Comparison of ENCODE assay signal across 19 mouse cellular contexts in the genomic region with DNA sequence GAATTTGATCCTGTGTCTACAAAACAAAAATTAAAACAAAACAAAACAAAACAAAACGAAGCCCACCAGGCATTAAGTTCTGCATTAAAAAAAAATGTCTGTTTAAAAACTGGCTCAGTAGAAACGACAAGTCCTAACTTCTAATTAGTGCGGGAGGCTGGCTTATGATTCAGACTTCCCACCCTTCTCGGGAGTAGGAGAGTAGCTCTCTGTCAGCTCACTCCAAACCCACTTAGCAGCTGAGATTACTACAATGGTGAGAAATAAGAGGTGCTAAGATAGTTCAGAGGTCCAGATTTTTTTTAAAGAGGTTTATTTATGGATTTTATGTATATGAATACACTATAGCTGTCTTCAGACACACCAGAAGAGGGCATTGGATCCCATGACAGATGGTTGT.
DNase-seq lines count a peak whose midpoint lies in the region; ATAC-seq and TF ChIP-seq lines count a peak whose summit lies in the region.
"Had no signal": no experiment of that assay in that cellular context is flagged by ENCODE, and none has a peak within 500 bp of the region (broad histone marks: within the 10 kb centered on the region; RNA-seq: fewer than 3 reads in every experiment).

No protein-coding gene starts in this region.

- TF ChIP-seq CTCF in olfactory bulb, adult 2 months (IDR thresholded peaks at IDR 0.05; ENCODE audit: insufficient read depth, low read depth, low read length) = no peak

- H3K4me1 ChIP-seq in olfactory bulb, adult 2 months (ENCODE audit: control insufficient read depth, insufficient read depth, low read length) = no peaks in the 10 kb centered on the region
- H3K4me1 ChIP-seq: embryonic facial prominence, embryonic 10.5 days; embryonic facial prominence, embryonic 12.5 days; forebrain, embryonic 13.5 days; forebrain, embryonic 15.5 days had no signal

- no peak for TF ChIP-seq POLR2A in olfactory bulb, adult 2 months (IDR thresholded peaks at IDR 0.05; ENCODE audit: insufficient read depth, low read depth, low read length)

- no peak overlapping the region for H3K4me3 ChIP-seq in olfactory bulb, adult 2 months (ENCODE audit: insufficient read depth, low read depth, low read length)
- H3K4me3 ChIP-seq: embryonic facial prominence, embryonic 10.5 days; embryonic facial prominence, embryonic 12.5 days; forebrain, embryonic 13.5 days; forebrain, embryonic 15.5 days had no signal

- peak overlapping the region; percentile 51; the same call in 1 of the 2 replicates for H3K27ac ChIP-seq in olfactory bulb, adult 2 months (ENCODE audit: insufficient read depth, low read depth, low read length)
- H3K27ac ChIP-seq: embryonic facial prominence, embryonic 10.5 days; embryonic facial prominence, embryonic 12.5 days; forebrain, embryonic 13.5 days; forebrain, embryonic 15.5 days had no signal

- 22% methylated on average over 4 of the region's 4 CpGs for WGBS in olfactory bulb, adult 2 months

- DNase-seq in frontal cortex, postnatal 14 days (ENCODE audit: low spot score in 2 of 2) = no peak
- peak; percentile 26 for DNase-seq in Muller cell, postnatal 12 days (ENCODE audit: inconsistent ontology term)
- DNase-seq in lung, postnatal 36 days = no peak
- DNase-seq: adrenal gland, adult 2 months; adrenal gland, postnatal 10 days; adrenal gland, postnatal 25 days; B cell, adult 2 months; cerebellum, adult 11-12 months; cerebellum, adult 2 months; cerebellum, adult 9-10 months; cerebellum, postnatal 10 days; cerebellum, postnatal 25 days; forebrain, postnatal 0 days had no signal

- ATAC-seq in frontal cortex, adult (ENCODE audit: low TSS enrichment) = peak; percentile 77; the same call in 1 of the 2 replicates
- ATAC-seq: forebrain, embryonic 15.5 days had no signal
